Mouse (Mus musculus) cerebellum, postnatal 10 days (tissue): ENCODE results near the gene Bbx.

Experiments
- DNase-seq, 2 experiments: peaks; one replicate each; pipeline ENCODE4 v3.0.0; 2021; ENCODE audit warnings: mixed read lengths in 2 of 2

The Bbx gene

GRCm38 (mm10) chr16:50147900-50148299, 284.3 kb downstream of the Bbx start:
- DNase-seq = peak; percentile 85 to 91
